Mouse (Mus musculus): ENCODE measurements around the gene Ikbip. TPM values are rescaled to one million over a fixed set of nuclear protein-coding genes. Genes with fewer than 3 reads are reported as not detected.

Ikbip gene
- total RNA-seq, 2 experiments from 2014 or later: 14.1 to 35.7 TPM

- no peak for ATAC-seq (replicated peaks; ENCODE audit: poor library complexity, severe bottlenecking)
Measured at GRCm38 (mm10) chr10:91109841-91110240, 27.1 kb downstream of the Ikbip start.

- no peak; the same call in 1 of the 2 replicates for ATAC-seq (replicated peaks; ENCODE audit: poor library complexity, severe bottlenecking)
Measured at GRCm38 (mm10) chr10:91116958-91117357, 34.2 kb downstream of the Ikbip start.

DNA sequence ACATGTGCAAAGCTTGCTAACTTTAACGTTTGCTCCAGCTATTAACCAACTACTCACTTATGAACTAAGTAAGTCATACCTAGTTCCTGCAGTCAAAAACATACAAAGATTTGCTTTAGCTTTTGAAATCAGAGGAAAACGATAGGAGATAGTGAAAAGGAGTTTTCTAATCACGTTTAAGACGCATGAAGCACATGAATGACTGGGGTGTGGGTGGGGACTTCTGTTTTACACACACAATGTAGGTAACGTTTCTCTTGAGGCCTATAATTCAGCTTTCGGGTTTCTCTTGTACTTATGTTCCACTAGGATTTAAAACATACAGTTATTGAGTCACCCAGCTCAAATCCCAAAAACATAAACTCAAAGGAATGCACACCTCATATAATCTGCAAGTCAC is 39.9 kb downstream of the Ikbip start:
- ATAC-seq (replicated peaks; ENCODE audit: poor library complexity, severe bottlenecking): no peak

GRCm38 (mm10) chr10:91123281-91123827 is 40.6 kb downstream of the Ikbip start:
- ATAC-seq (replicated peaks; ENCODE audit: poor library complexity, severe bottlenecking): peak; percentile 36

DNA sequence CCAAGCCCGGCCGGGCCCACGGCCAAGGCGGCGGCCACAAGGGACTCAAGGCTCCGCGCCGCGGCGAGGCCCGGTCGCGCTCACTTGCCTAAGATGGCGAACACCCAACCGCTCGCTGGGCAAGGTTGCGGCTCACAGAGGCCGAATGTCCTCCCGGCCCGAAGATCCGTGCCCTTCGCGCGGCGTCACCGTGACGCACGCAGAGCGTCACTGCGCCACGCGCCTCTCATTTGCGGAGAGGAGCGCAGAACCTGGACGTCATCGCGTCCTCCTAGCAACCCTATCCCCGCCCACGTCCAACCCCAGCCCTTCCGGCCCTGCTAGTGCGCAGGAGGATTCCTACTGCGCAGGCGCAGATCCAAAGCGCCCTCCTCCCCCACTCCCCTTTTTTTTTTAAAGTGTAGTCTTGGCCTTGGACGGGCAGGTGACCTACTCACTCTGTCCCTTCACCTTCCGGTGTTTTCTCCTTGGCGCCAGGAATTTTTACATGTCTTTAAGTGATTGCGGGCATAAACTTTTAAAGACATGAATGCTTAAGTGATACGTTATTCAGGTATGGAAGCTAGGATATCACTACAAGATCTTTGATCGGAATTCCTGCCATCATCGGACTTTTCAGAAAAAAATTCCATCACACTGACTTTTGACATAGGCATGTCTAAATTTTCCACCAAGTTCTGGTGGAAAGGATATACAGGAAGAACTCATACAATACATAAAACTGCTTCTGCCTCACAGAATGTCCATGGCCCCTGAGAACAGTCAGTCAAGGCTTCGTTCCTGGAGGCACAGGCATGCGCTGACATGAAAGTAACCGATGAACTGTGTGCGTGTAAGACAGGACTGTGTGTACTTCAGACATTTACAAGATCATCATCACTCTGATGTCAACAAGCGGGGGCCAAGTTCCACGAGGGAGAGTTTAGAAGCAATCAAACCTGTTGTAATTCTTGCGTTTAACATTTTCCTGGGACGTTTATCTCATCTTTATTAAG is 41.4 kb downstream of the Ikbip start, which contains the start of gene Slc25a3:
Slc25a3 (minus strand) TSS at position 232 of the 995 bp plus-strand sequence.
- peak; percentile 96 for ATAC-seq (replicated peaks; ENCODE audit: poor library complexity, severe bottlenecking)

GRCm38 (mm10) chr10:91126618-91127355 is 44.0 kb downstream of the Ikbip start:
- ATAC-seq (replicated peaks; ENCODE audit: poor library complexity, severe bottlenecking): no peak

GRCm38 (mm10) chr10:91127395-91127794 is 44.7 kb downstream of the Ikbip start:
- no peak for ATAC-seq (replicated peaks; ENCODE audit: poor library complexity, severe bottlenecking)

- ATAC-seq (replicated peaks; ENCODE audit: poor library complexity, severe bottlenecking): no peak
Measured at GRCm38 (mm10) chr10:91128551-91129160, 45.9 kb downstream of the Ikbip start.

GRCm38 (mm10) chr10:91130792-91131191 is 48.1 kb downstream of the Ikbip start:
- no peak for ATAC-seq (replicated peaks; ENCODE audit: poor library complexity, severe bottlenecking)

GRCm38 (mm10) chr10:91131565-91131964 is 48.8 kb downstream of the Ikbip start:
- ATAC-seq (replicated peaks; ENCODE audit: poor library complexity, severe bottlenecking): no peak

DNA sequence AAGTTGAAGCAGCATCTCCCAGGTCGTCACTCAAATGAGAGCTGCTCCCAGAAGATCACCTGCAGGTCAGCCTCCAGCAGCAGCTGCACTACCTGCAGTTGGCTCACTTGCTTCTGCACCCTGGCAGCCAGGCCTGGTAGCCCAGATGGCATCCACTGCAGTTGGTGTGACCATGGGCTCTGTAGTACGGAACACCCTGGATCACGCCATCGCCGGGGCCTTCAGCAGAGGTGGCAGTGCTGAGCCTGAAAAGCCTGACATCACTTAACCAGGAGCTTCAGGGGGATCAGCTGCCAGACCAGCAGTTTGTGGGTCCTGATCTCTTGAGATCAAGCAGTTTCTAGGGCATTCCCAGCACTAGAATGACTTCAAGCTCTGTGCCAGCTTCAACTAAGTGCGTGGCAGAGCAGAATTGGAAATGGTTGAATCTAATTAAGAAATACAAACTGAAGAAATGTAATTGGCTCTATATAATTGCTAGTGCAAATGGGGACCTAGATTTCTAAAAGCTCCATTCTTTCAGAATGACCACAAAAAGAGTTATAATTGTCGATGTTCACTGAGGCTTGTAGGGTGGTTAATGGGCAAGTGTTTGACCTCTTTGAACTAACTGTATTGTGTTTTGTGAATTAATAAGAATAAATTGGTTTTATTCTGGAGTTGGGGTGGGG is 52.7 kb downstream of the Ikbip start:
- no peak for ATAC-seq (replicated peaks; ENCODE audit: poor library complexity, severe bottlenecking)

DNA sequence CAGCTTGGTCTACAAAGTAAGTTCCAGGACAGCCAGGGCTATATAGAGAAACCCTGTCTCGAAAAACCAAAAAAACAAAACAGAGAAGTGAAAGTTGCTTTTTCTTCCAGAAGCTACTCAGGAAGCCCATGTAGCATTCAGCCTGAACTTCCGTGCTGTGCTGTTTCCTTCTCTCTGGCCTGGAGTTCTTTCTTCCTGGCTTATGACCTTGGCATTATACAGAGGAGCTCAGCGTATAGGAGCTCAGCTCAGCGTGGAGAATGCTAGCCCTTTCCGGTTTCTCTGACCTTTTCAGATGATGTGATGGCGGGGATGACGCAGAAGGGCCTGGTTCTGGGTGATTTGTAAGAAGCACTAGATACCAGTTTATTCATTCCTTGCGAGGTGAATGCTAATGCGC is 54.7 kb downstream of the Ikbip start:
- peak; percentile 78 for ATAC-seq (replicated peaks; ENCODE audit: poor library complexity, severe bottlenecking)

GRCm38 (mm10) chr10:91138317-91138716 is 55.6 kb downstream of the Ikbip start:
- peak; percentile 84 for ATAC-seq (replicated peaks; ENCODE audit: poor library complexity, severe bottlenecking)

DNA sequence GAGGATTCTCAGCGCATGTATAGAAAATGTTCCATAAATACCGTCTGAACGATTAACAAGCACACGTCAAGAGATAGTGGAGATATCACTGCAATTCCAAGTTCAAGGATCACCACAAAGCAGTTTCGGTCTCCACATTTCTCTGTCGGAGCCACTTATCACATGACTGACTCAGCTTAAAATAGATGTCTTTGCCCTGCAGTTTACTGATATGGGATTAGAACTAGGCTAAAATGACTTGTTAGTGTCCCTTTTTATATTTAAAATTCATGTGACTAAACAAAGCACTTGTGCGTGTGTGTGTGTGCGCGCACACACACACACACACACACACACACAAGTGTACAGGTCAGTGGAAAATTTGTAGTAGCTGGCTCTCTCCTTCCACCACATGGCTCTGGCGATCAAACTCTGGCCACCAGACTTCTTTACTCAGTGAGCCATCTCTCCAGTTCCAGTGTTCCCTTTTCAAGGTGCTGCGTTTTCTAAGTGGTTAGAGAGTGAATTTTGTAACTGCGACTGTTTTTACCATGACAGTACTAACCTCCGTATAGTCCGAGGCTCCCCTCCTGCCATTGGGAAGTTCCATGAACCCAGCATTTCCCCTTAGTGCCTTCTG is 56.5 kb downstream of the Ikbip start:
- ATAC-seq (replicated peaks; ENCODE audit: poor library complexity, severe bottlenecking): no peak

GRCm38 (mm10) chr10:91141564-91141963 is 58.8 kb downstream of the Ikbip start:
- ATAC-seq (replicated peaks; ENCODE audit: poor library complexity, severe bottlenecking): peak; percentile 43

GRCm38 (mm10) chr10:91142654-91143191 is 60.0 kb downstream of the Ikbip start:
- peak; percentile 60 for ATAC-seq (replicated peaks; ENCODE audit: poor library complexity, severe bottlenecking)

DNA sequence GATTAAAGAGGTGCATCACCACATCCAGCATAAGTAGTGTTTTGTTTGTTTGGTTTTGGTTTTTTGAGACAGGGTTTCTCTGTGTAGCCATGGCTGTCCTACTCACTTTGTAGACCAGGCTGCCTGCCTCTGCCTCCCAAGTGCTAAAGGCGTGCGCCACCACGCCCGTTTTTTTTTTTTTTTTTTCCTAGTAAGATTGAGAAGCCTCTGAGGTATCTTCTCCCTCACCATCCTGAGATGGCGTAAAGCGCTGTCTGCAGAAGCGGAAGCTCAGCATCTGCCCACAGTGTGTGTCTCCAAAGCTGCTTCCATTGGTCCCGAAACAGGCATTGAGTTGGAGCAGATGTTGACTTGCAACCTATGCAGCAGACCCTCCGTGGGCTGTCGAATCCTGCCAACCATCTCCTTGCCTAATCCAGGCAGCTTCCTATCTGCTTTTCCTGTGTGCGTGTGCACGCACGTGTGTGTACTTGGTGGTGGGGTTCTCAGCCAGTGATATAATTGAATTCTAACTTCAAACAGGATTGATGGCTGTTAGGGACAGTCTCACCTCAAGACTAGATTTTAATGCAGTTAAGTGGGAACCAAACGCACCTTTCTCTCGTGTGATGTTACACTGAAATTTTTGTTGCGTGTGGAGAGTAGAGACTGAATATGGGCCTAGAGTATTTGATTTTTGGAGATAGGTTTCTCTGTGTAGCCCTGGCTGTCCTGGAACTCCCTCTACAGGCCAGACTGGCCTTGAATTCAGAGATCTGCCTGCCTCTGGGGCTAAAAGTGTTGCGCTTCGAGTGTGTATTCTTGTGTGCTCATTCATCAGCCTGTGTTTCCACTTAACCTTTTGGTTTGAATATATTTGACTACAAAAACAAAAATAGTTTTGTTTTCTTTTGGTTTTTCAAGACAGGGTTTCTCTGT is 60.8 kb downstream of the Ikbip start:
- ATAC-seq (replicated peaks; ENCODE audit: poor library complexity, severe bottlenecking): peak; percentile 17

GRCm38 (mm10) chr10:91145413-91145812 is 62.7 kb downstream of the Ikbip start:
- no peak for ATAC-seq (replicated peaks; ENCODE audit: poor library complexity, severe bottlenecking)

All from granulocyte monocyte progenitor cell, adult 5-6 weeks (primary cell).